Mouse (Mus musculus): Measurements from ENCODE around the gene Dnaaf1. TPM values are rescaled to one million over a fixed set of nuclear protein-coding genes. Genes with fewer than 3 reads are reported as not detected.

The Dnaaf1 gene
- total RNA-seq, 2 experiments from 2014 or later = not detected

GRCm38 (mm10) chr8:119624916-119625315 lies 49.9 kb downstream of the Dnaaf1 start:
- no peak for DNase-seq

GRCm38 (mm10) chr8:119625788-119626187 lies 50.8 kb downstream of the Dnaaf1 start:
- no peak for DNase-seq

- DNase-seq = no peak
These were observed 52.2 kb downstream of the Dnaaf1 start for GRCm38 (mm10) chr8:119627199-119627598.

GRCm38 (mm10) chr8:119627613-119628359 lies 52.8 kb downstream of the Dnaaf1 start:
- DNase-seq = no peak

GRCm38 (mm10) chr8:119630841-119631240 lies 55.8 kb downstream of the Dnaaf1 start:
- no peak for DNase-seq

GRCm38 (mm10) chr8:119632246-119632645 lies 57.2 kb downstream of the Dnaaf1 start:
- DNase-seq = no peak

GRCm38 (mm10) chr8:119632909-119633308 lies 57.9 kb downstream of the Dnaaf1 start:
- no peak for DNase-seq

GRCm38 (mm10) chr8:119634616-119635336 lies 59.7 kb downstream of the Dnaaf1 start:
- no peak for DNase-seq

- peak; percentile 24 for DNase-seq
These were observed 60.3 kb downstream of the Dnaaf1 start, which contains the start of gene Kcng4 for GRCm38 (mm10) chr8:119635378-119635777. Gene Kcng4 (minus strand): TSS chr8:119635680.

GRCm38 (mm10) chr8:119635958-119636357 lies 60.9 kb downstream of the Dnaaf1 start:
- no peak for DNase-seq

- DNase-seq = no peak
These were observed 61.7 kb downstream of the Dnaaf1 start for GRCm38 (mm10) chr8:119636766-119637165.

GRCm38 (mm10) chr8:119637381-119637780 lies 62.3 kb downstream of the Dnaaf1 start:
- DNase-seq = no peak

- DNase-seq = no peak
These were observed 63.2 kb downstream of the Dnaaf1 start for GRCm38 (mm10) chr8:119638261-119638660.

- no peak for DNase-seq
These were observed 64.8 kb downstream of the Dnaaf1 start for GRCm38 (mm10) chr8:119639798-119640197.

- DNase-seq = no peak
These were observed 66.0 kb downstream of the Dnaaf1 start for GRCm38 (mm10) chr8:119641058-119641457.

- no peak for DNase-seq
These were observed 67.9 kb downstream of the Dnaaf1 start for GRCm38 (mm10) chr8:119642960-119643359.

- DNase-seq = no peak
These were observed 69.5 kb downstream of the Dnaaf1 start for GRCm38 (mm10) chr8:119644429-119644960.

- DNase-seq = no peak
These were observed 70.1 kb downstream of the Dnaaf1 start for GRCm38 (mm10) chr8:119644981-119645597.

- DNase-seq = no peak
These were observed 71.2 kb downstream of the Dnaaf1 start for GRCm38 (mm10) chr8:119646197-119646596.

- DNase-seq = no peak
These were observed 71.8 kb downstream of the Dnaaf1 start for GRCm38 (mm10) chr8:119646846-119647245.
